Mouse (Mus musculus) megakaryocyte-erythroid progenitor cell, adult 5-6 weeks (primary cell): Measurements from ENCODE around the gene Wipf1. TPM values are rescaled to one million over a fixed set of nuclear protein-coding genes. Genes with fewer than 3 reads are reported as not detected.

Experiments
- total RNA-seq, 2 experiments: library from RNA; stranded (forward) in 1 of 2; stranded (reverse) in 1 of 2; fragments of 200-1000, 215-1000 nt in 1 of 2; fragments of >200 nt in 1 of 2; fragmentation: Nextera tagmentation in 1 of 2; gene quantifications; 2 replicates each; pipeline ENCODE4 v1.2.3; 2014 to 2017

Gene Wipf1
- total RNA-seq, 2 experiments from 2014 or later = 3.9 to 7.7 TPM

Other genes starting within 250 kb of the Wipf1 start
- 33.3 and 38.3 TPM in 2 replicates for gene Scrn3, start 217.1 kb downstream of the Wipf1 start, total RNA-seq (2014; fragmentation: Nextera tagmentation)
- 54.5 and 79.7 TPM in 2 replicates for gene Scrn3, start 217.1 kb downstream of the Wipf1 start, total RNA-seq (2017)
- 20.2 and 28.4 TPM in 2 replicates for gene Cir1, start 217.0 kb downstream of the Wipf1 start, total RNA-seq (2014; fragmentation: Nextera tagmentation)
- 28.3 and 36.9 TPM in 2 replicates for gene Cir1, start 217.0 kb downstream of the Wipf1 start, total RNA-seq (2017)
- gene Gpr155, start 143.2 kb downstream of the Wipf1 start, total RNA-seq (2014; fragmentation: Nextera tagmentation) = 4.7 and 8.0 TPM in 2 replicates
- 4.5 and 7.8 TPM in 2 replicates for gene Gpr155, start 143.2 kb downstream of the Wipf1 start, total RNA-seq (2017)
- gene Chrna1, start 50.6 kb upstream of the Wipf1 start, total RNA-seq (2014; fragmentation: Nextera tagmentation) = 0.28 TPM in 1 of 2 replicates, not detected in the other
- gene Chrna1, start 50.6 kb upstream of the Wipf1 start, total RNA-seq (2017) = not detected in 2 replicates
- 1.2 TPM in 1 of 2 replicates, not detected in the other for gene Chn1, start 245.6 kb upstream of the Wipf1 start, total RNA-seq (2014; fragmentation: Nextera tagmentation)
- not detected in 2 replicates for gene Chn1, start 245.6 kb upstream of the Wipf1 start, total RNA-seq (2017)